Mouse (Mus musculus) hindbrain, embryonic 13.5 days (tissue): ENCODE data around the gene Sh3glb1. TPM values are rescaled to one million over a fixed set of nuclear protein-coding genes. Genes with fewer than 3 reads are reported as not detected.

Experiments used
- ATAC-seq: fragments of 200-750 bp; cut with Nextera tagmentation; 2 replicates; pipeline ENCODE4 v1.8.0; 2017; ENCODE audit warnings: moderate TSS enrichment; ENCODE audit not compliant: low FRiP score
- H3K27ac ChIP-seq: fragments of 300-500 bp; sonication (generic); 2 replicates; pipeline ENCODE4 v1.5.1; 2015; ENCODE audit warnings: inconsistent platforms, mild to moderate bottlenecking, moderate library complexity
- H3K27me3 ChIP-seq: fragments of 300-500 bp; sonication (generic); 2 replicates; pipeline ENCODE4 v1.6.1; 2015; ENCODE audit warnings: mild to moderate bottlenecking, inconsistent platforms
- H3K36me3 ChIP-seq: fragments of 300-500 bp; sonication (generic); 2 replicates; pipeline ENCODE4 v1.6.1; 2015; ENCODE audit warnings: mild to moderate bottlenecking, inconsistent platforms
- H3K4me1 ChIP-seq: fragments of 300-500 bp; sonication (generic); replicated peaks from 2 replicates; pipeline ENCODE4 v1.6.1; 2015; ENCODE audit warnings: inconsistent platforms
- H3K4me2 ChIP-seq: fragments of 300-500 bp; sonication (generic); 2 replicates; pipeline ENCODE4 v1.6.1; 2015; ENCODE audit warnings: inconsistent platforms, mild to moderate bottlenecking, moderate library complexity
- H3K4me3 ChIP-seq: fragments of 300-500 bp; sonication (generic); 2 replicates; pipeline ENCODE4 v1.5.1; 2015; ENCODE audit warnings: mild to moderate bottlenecking, inconsistent platforms
- H3K9ac ChIP-seq: fragments of 300-500 bp; sonication (generic); 2 replicates; pipeline ENCODE4 v1.6.1; 2015; ENCODE audit warnings: mild to moderate bottlenecking, inconsistent platforms
- H3K9me3 ChIP-seq: fragments of 300-500 bp; sonication (generic); 2 replicates; pipeline ENCODE4 v1.6.1; 2016; ENCODE audit warnings: inconsistent platforms
- WGBS: fragments of 180-500 bp; shearing (Covaris S2); methylation state at CpG from one replicate; pipeline ENCODE4 v1.1.7; 2015; 5-methylcytosine and 5-hydroxymethylcytosine counted together
- polyA plus RNA-seq: library from polyadenylated mRNA; unstranded; fragments of >200 nt; fragmentation: Nextera tagmentation; extraction: Ambion mirVana; gene quantifications from 2 replicates; pipeline ENCODE4 v1.2.1, GENCODE M21; 2015

The Sh3glb1 gene
- polyA plus RNA-seq, 1 experiment from 2014 or later = 113 TPM

DNA sequence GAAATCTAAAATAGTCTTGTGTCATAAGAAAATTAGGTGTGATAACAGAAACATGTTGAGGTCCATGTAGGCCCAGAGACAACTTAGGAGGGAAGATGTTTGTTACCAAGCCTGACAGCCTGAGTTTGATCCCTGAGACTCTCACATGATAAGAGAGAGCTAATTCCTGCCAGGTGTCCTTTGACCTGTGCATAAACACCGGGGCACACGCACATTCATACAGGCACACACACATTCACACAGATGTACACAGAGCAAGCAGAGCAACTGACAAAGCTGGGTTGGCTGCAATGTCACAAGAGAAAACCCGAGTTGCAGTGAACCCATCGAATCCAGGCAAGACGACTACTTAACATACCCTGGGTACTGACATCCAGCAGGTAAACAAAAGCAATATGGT lies 11.5 kb downstream of the Sh3glb1 start:
- WGBS = 87% methylated on average over 5 of the region's 5 CpGs
- no peak overlapping the region for H3K4me3 ChIP-seq
- H3K9me3 ChIP-seq = no peaks in the 10 kb centered on the region
- H3K27ac ChIP-seq = no peak overlapping the region
- no peaks in the 10 kb centered on the region for H3K27me3 ChIP-seq
- H3K9ac ChIP-seq = no peak overlapping the region
- peaks cover 45% of the 10 kb centered on the region for H3K36me3 ChIP-seq
- no peaks in the 10 kb centered on the region for H3K4me1 ChIP-seq
- no peak for ATAC-seq
- H3K4me2 ChIP-seq = no peak overlapping the region

DNA sequence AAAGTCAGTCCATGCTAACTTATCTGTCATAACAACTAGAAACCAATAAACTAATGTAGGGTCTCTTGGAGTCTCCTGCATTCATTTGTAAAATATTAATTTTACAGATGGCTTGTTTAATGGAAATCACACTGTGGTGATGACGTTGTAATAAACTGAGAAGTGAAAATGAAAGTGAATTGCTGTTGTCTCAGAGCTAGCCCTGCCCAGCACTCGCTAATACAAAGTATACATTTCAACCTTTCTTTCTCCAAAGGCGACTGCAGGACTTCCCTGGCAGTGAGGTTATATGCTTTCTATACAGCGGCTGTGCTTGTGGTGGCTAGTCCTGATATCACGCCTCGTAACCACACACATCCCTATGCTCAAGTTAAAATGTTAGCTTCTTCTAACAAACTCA lies 16.2 kb downstream of the Sh3glb1 start:
- Histone ChIP-seq H3K4me3 (no peak overlapping the region), H3K9me3 (no peaks in the 10 kb centered on the region), H3K27ac (no peak overlapping the region), H3K9ac (no peak overlapping the region), H3K4me1 (no peaks in the 10 kb centered on the region), H3K27me3 (no peaks in the 10 kb centered on the region), H3K4me2 (no peak overlapping the region), H3K36me3 (peaks cover 38% of the 10 kb centered on the region)
- no peak for ATAC-seq
- 90% methylated on average over 6 of the region's 6 CpGs for WGBS

GRCm38 (mm10) chr3:144698790-144699433 lies 21.2 kb downstream of the Sh3glb1 start:
- no peak for ATAC-seq
- WGBS = 91% methylated on average over 5 of the region's 5 CpGs
- Histone ChIP-seq H3K36me3 (peaks cover 49% of the 10 kb centered on the region), H3K4me2 (no peak overlapping the region), H3K27me3 (no peaks in the 10 kb centered on the region), H3K9me3 (no peaks in the 10 kb centered on the region), H3K27ac (no peak overlapping the region), H3K4me1 (no peaks in the 10 kb centered on the region), H3K4me3 (no peak overlapping the region), H3K9ac (no peak overlapping the region)

GRCm38 (mm10) chr3:144697942-144698341 lies 22.2 kb downstream of the Sh3glb1 start:
- Histone ChIP-seq H3K27ac (no peak overlapping the region), H3K27me3 (no peaks in the 10 kb centered on the region), H3K9ac (no peak overlapping the region), H3K4me2 (no peak overlapping the region), H3K9me3 (no peaks in the 10 kb centered on the region), H3K4me3 (no peak overlapping the region), H3K4me1 (no peaks in the 10 kb centered on the region), H3K36me3 (peaks cover 55% of the 10 kb centered on the region)
- no peak for ATAC-seq
- 93% methylated on average over 3 of the region's 3 CpGs for WGBS

DNA sequence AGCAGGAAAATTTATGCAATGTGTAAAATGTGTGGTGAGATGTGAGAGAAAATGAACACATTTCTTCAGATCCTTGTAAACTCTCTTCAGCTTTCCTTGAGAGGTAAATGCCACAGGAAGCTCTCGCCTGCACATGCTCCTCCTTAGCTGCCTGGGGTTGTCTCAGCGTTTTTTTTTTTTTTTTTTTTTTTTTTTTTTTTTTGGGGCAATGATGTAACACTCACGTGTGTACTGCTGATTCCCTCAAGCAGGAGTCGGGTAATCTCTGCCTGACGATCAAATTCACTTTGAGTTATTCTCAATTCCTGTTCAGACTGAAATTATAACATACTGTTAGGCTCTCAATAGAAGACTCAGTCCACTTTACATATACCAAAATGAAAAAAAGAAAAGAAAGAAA lies 23.0 kb downstream of the Sh3glb1 start:
- Histone ChIP-seq H3K27ac (no peak overlapping the region), H3K36me3 (peaks cover 54% of the 10 kb centered on the region), H3K9me3 (no peaks in the 10 kb centered on the region), H3K4me3 (no peak overlapping the region), H3K4me2 (no peak overlapping the region), H3K27me3 (no peaks in the 10 kb centered on the region), H3K9ac (no peak overlapping the region), H3K4me1 (no peaks in the 10 kb centered on the region)
- no peak for ATAC-seq
- WGBS = 79% methylated on average over 4 of the region's 5 CpGs

- Histone ChIP-seq H3K4me1 (no peaks in the 10 kb centered on the region), H3K9ac (no peak overlapping the region), H3K36me3 (peaks cover 53% of the 10 kb centered on the region), H3K27me3 (no peaks in the 10 kb centered on the region), H3K4me3 (no peak overlapping the region), H3K9me3 (no peaks in the 10 kb centered on the region), H3K4me2 (no peak overlapping the region), H3K27ac (no peak overlapping the region)
- no peak for ATAC-seq
- WGBS = 92% methylated on average over 7 of the region's 7 CpGs
Measured at GRCm38 (mm10) chr3:144694941-144695340, 25.2 kb downstream of the Sh3glb1 start.

DNA sequence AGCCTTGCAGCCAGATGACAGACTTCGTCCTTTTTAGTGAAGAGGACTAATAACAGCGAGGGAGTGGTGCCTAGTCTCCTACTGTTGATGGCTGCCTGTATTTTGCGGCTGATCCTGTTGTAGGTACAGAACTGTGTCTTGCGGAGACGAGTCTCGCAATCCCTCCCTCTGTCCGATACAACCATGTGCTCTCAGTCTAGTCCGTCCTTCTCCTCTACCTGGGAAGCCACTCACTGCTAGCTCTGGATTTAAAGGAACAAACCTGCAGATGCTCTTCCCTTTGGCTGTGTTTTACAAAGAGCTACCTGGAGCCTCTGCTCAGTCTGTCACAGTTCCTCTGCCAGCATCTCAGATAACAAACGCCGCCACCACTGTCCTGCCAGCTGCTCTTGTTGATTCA lies 26.1 kb downstream of the Sh3glb1 start:
- 96% methylated on average over 10 of the region's 10 CpGs for WGBS
- no peaks in the 10 kb centered on the region for H3K27me3 ChIP-seq
- H3K4me3 ChIP-seq = no peak overlapping the region
- H3K27ac ChIP-seq = no peak overlapping the region
- H3K4me1 ChIP-seq = 0 out of 2 replicates have a peak, but pooled peaks cover 4% of the 10 kb centered on the region
- no peaks in the 10 kb centered on the region for H3K9me3 ChIP-seq
- ATAC-seq = no peak
- no peak overlapping the region for H3K4me2 ChIP-seq
- peaks cover 57% of the 10 kb centered on the region for H3K36me3 ChIP-seq
- H3K9ac ChIP-seq = no peak overlapping the region

DNA sequence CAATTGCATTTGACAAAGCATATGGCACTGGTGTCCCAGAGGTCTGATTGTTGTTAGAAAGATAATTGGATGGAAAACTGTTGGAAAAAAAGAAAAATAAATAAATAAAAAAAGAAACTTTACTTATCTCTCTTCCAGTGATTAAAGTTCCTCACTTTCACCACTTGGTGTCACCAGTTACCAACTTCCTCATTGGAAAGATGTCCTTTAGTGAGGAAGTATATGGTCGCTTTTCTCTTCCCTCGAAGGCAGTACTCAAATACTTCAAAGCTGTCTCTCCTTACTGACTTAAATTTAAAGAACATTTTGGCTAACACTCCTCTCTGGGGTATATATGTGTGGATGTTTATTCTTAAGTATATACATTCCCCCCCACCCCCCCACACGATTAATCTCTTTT lies 28.1 kb downstream of the Sh3glb1 start:
- Histone ChIP-seq H3K27me3 (no peaks in the 10 kb centered on the region), H3K9ac (no peak overlapping the region), H3K4me2 (no peak overlapping the region), H3K4me3 (no peak overlapping the region), H3K9me3 (no peaks in the 10 kb centered on the region), H3K4me1 (0 out of 2 replicates have a peak, but pooled peaks cover 4% of the 10 kb centered on the region), H3K36me3 (peaks cover 66% of the 10 kb centered on the region), H3K27ac (no peak overlapping the region)
- WGBS = 57% methylated on average over 3 of the region's 3 CpGs
- ATAC-seq = no peak; the same call in 1 of the 2 replicates

- H3K4me3 ChIP-seq = no peak overlapping the region
- H3K4me2 ChIP-seq = no peak overlapping the region
- no peak overlapping the region for H3K27ac ChIP-seq
- H3K27me3 ChIP-seq = no peaks in the 10 kb centered on the region
- ATAC-seq = peak; percentile 58; the same call in 1 of the 2 replicates
- 12% methylated on average over 11 of the region's 11 CpGs for WGBS
- H3K9me3 ChIP-seq = no peaks in the 10 kb centered on the region
- 0 out of 2 replicates have a peak, but pooled peaks cover 4% of the 10 kb centered on the region for H3K4me1 ChIP-seq
- H3K36me3 ChIP-seq = peaks cover 56% of the 10 kb centered on the region
- H3K9ac ChIP-seq = no peak overlapping the region
Measured at GRCm38 (mm10) chr3:144689236-144689635, 30.9 kb downstream of the Sh3glb1 start.

GRCm38 (mm10) chr3:144688284-144688683 lies 31.9 kb downstream of the Sh3glb1 start:
- Histone ChIP-seq H3K9me3 (no peaks in the 10 kb centered on the region), H3K4me2 (no peak overlapping the region), H3K4me1 (0 out of 2 replicates have a peak, but pooled peaks cover 4% of the 10 kb centered on the region), H3K36me3 (peaks cover 50% of the 10 kb centered on the region), H3K9ac (no peak overlapping the region), H3K27ac (no peak overlapping the region), H3K27me3 (no peaks in the 10 kb centered on the region), H3K4me3 (no peak overlapping the region)
- ATAC-seq = no peak
- WGBS = 91% methylated on average over 8 of the region's 8 CpGs

- H3K9me3 ChIP-seq = no peaks in the 10 kb centered on the region
- 0 out of 2 replicates have a peak, but pooled peaks cover 4% of the 10 kb centered on the region for H3K4me1 ChIP-seq
- H3K9ac ChIP-seq = no peak overlapping the region
- no peak overlapping the region for H3K27ac ChIP-seq
- WGBS = 91% methylated on average over 9 of the region's 9 CpGs
- no peak for ATAC-seq
- H3K4me2 ChIP-seq = no peak overlapping the region
- no peak overlapping the region for H3K4me3 ChIP-seq
- no peaks in the 10 kb centered on the region for H3K27me3 ChIP-seq
- peaks cover 47% of the 10 kb centered on the region for H3K36me3 ChIP-seq
Measured at GRCm38 (mm10) chr3:144687618-144688017, 32.5 kb downstream of the Sh3glb1 start.

GRCm38 (mm10) chr3:144686146-144686545 lies 34.0 kb downstream of the Sh3glb1 start:
- ATAC-seq = no peak
- WGBS = 94% methylated on average over 5 of the region's 5 CpGs
- Histone ChIP-seq H3K27me3 (no peaks in the 10 kb centered on the region), H3K27ac (no peak overlapping the region), H3K4me2 (no peak overlapping the region), H3K4me1 (0 out of 2 replicates have a peak, but pooled peaks cover 4% of the 10 kb centered on the region), H3K9me3 (no peaks in the 10 kb centered on the region), H3K4me3 (no peak overlapping the region), H3K36me3 (peaks cover 45% of the 10 kb centered on the region), H3K9ac (no peak overlapping the region)

DNA sequence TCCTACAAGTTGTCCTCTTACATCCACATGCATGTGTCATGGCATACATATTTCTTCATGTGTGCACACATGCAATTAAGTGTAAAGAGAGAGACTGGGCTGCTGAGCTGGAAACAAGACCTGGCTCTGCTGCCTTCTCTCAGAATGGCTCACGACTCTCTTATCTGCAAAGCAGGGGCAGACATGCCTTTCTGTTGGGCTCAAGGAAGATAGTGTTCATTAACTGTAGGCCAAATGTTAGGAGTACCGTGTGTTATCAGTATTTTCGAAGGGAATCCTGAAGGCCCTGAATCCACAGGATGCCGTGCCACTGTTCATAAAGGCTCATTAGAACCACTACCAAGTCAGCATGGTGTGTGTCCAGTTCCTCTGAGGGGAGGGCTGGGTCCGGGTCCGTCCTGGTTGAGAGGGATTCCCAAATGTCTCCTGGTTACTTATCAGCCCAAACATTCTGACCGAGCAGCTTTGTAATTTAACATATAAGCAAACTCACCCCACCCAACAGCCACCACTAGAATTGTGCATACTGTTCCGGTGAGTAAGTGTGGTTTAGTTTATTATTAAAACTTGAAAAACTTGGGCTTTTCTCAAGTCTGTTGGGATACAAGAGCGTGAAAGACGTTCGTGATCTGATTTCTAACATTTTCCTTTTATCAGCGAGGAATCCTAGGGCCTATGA lies 36.9 kb downstream of the Sh3glb1 start:
- no peaks in the 10 kb centered on the region for H3K27me3 ChIP-seq
- 94% methylated on average over 12 of the region's 12 CpGs for WGBS
- H3K27ac ChIP-seq = no peak overlapping the region
- no peak overlapping the region for H3K4me3 ChIP-seq
- H3K36me3 ChIP-seq = peaks cover 31% of the 10 kb centered on the region
- H3K9me3 ChIP-seq = no peaks in the 10 kb centered on the region
- H3K4me1 ChIP-seq = no peaks in the 10 kb centered on the region
- no peak overlapping the region for H3K4me2 ChIP-seq
- no peak for ATAC-seq
- no peak overlapping the region for H3K9ac ChIP-seq
